In genomic region chr13:24443763-24444347, GRCm38 (mm10) we compare ENCODE assay signal across 13 mouse cellular contexts.
A peak's percentile ranks its signal among the peaks of the same experiment; 100 is the strongest.
DNase-seq lines count a peak whose midpoint lies in the region; ATAC-seq and TF ChIP-seq lines count a peak whose summit lies in the region.
"Had no signal": no experiment of that assay in that cellular context is flagged by ENCODE, and none has a peak within 500 bp of the region (broad histone marks: within the 10 kb centered on the region; RNA-seq: fewer than 3 reads in every experiment).

No protein-coding gene starts in this region.

- DNase-seq in liver, adult 2 months (ENCODE audit: extremely low read depth, low read depth, low spot score) = peak; percentile 42
- no peak for DNase-seq in liver
- DNase-seq in liver, embryonic 14.5 days (ENCODE audit: low read depth in 3 of 3, low spot score in 3 of 3) = no peak
- DNase-seq in cerebellum, postnatal 4 days (ENCODE audit: low spot score in 2 of 2) = no peak
- no peak for DNase-seq in right cerebral cortex, postnatal 25 days
- no peak for DNase-seq in thymus, adult 18-20 months
- DNase-seq: cerebellum, adult 9-10 months; right cerebral cortex, postnatal 14 days had no signal

- no peak for TF ChIP-seq EP300 in liver, embryonic 14.5 days (IDR thresholded peaks at IDR 0.05; ENCODE audit: low read depth)

- TF ChIP-seq POLR2A in liver, adult 2 months (IDR thresholded peaks at IDR 0.05; ENCODE audit: extremely low read depth, insufficient read depth, low read length) = no peak
- no peak for TF ChIP-seq POLR2A in bone marrow, adult 2 months (IDR thresholded peaks at IDR 0.05; ENCODE audit: borderline replicate concordance, control insufficient read depth, low read depth, low read length)
- no peak for TF ChIP-seq POLR2A in small intestine, adult 2 months (IDR thresholded peaks at IDR 0.05; ENCODE audit: low read depth, low read length)

- no peak for TF ChIP-seq CTCF in liver, adult 2 months (IDR thresholded peaks at IDR 0.05; ENCODE audit: low read depth, low read length)
- TF ChIP-seq CTCF in bone marrow, adult 2 months (IDR thresholded peaks at IDR 0.05; ENCODE audit: control insufficient read depth, insufficient read depth, low read length) = no peak
- no peak for TF ChIP-seq CTCF in liver, embryonic 14.5 days (IDR thresholded peaks at IDR 0.05; ENCODE audit: low read depth)
- no peak for TF ChIP-seq CTCF in small intestine, adult 2 months (IDR thresholded peaks at IDR 0.05; ENCODE audit: extremely low read depth, insufficient read length, insufficient replicate concordance, low read depth, low read length)

- H3K9ac ChIP-seq in liver, adult 2 months (ENCODE audit: low read depth, low read length) = peak overlapping the region; percentile 8; the same call in 1 of the 2 replicates
- H3K9ac ChIP-seq in liver, embryonic 14.5 days (replicated peaks) = peak overlapping the region; percentile 2; the same call in 1 of the 2 replicates
- H3K9ac ChIP-seq: heart, embryonic 12.5 days; hindbrain, embryonic 13.5 days had no signal

- no peaks in the 10 kb centered on the region for H3K9me3 ChIP-seq in liver, embryonic 14.5 days (ENCODE audit: control insufficient read depth, low read length)
- H3K9me3 ChIP-seq: heart, embryonic 12.5 days; hindbrain, embryonic 13.5 days; midbrain, embryonic 10.5 days had no signal

- no peak overlapping the region for H3K4me3 ChIP-seq in liver, adult 2 months (ENCODE audit: insufficient read depth, low read depth, low read length)
- no peak overlapping the region for H3K4me3 ChIP-seq in bone marrow, adult 2 months (replicated peaks; ENCODE audit: control insufficient read depth, low read depth, low read length)
- no peak overlapping the region for H3K4me3 ChIP-seq in liver, embryonic 14.5 days (ENCODE audit: insufficient read depth in 1 of 2, low read depth in 2 of 2, low read length in 2 of 2)
- no peak overlapping the region for H3K4me3 ChIP-seq in small intestine, adult 2 months (ENCODE audit: low read depth, low read length)
- H3K4me3 ChIP-seq: heart, embryonic 12.5 days; hindbrain, embryonic 13.5 days; midbrain, embryonic 10.5 days had no signal

- WGBS in liver, adult 2 months = 46% methylated on average over 4 of the region's 4 CpGs
- WGBS in bone marrow, adult 2 months = 34% methylated on average over 4 of the region's 4 CpGs
- WGBS in liver, embryonic 14.5 days (ENCODE audit: insufficient replicate concordance) = 43% methylated on average over 4 of the region's 4 CpGs
- WGBS in small intestine, adult 2 months = 38% methylated on average over 4 of the region's 4 CpGs

- no peaks in the 10 kb centered on the region for H3K27me3 ChIP-seq in liver, adult 2 months (ENCODE audit: control insufficient read depth, insufficient read depth, low read length)
- no peaks in the 10 kb centered on the region for H3K27me3 ChIP-seq in liver, embryonic 14.5 days (ENCODE audit: control insufficient read depth, insufficient read depth, low read length)
- H3K27me3 ChIP-seq in small intestine, adult 2 months (ENCODE audit: control insufficient read depth, insufficient read depth, low read length) = no peaks in the 10 kb centered on the region
- H3K27me3 ChIP-seq: heart, embryonic 12.5 days; hindbrain, embryonic 13.5 days had no signal

- H3K27ac ChIP-seq in liver, adult 2 months (replicated peaks; ENCODE audit: insufficient read depth, low read depth, low read length) = peak overlapping the region; percentile 86
- H3K27ac ChIP-seq in bone marrow, adult 2 months (ENCODE audit: control insufficient read depth, insufficient read depth, low read depth, low read length, poor library complexity) = peak overlapping the region; percentile 30
- H3K27ac ChIP-seq in liver, embryonic 14.5 days = peak overlapping the region; percentile 32; the same call in 1 of the 2 replicates
- H3K27ac ChIP-seq in small intestine, adult 2 months (ENCODE audit: insufficient read depth, low read depth, low read length) = peak overlapping the region; percentile 64
- H3K27ac ChIP-seq: hindbrain, embryonic 13.5 days; midbrain, embryonic 10.5 days had no signal

- peaks cover 30% of the 10 kb centered on the region for H3K4me1 ChIP-seq in liver, adult 2 months (ENCODE audit: control insufficient read depth, insufficient read depth, low read length)
- peaks cover 12% of the 10 kb centered on the region for H3K4me1 ChIP-seq in bone marrow, adult 2 months (ENCODE audit: control insufficient read depth, insufficient read depth, low read length)
- peaks cover 12 to 14% of the 10 kb centered on the region in 2 experiments for H3K4me1 ChIP-seq in liver, embryonic 14.5 days (replicated peaks; ENCODE audit: control insufficient read depth in 2 of 2, insufficient read depth in 2 of 2, low read length in 1 of 2)
- H3K4me1 ChIP-seq in small intestine, adult 2 months (ENCODE audit: control insufficient read depth, insufficient read depth, insufficient read length, low read length) = peaks cover 7% of the 10 kb centered on the region; the same call in 1 of the 2 replicates
- H3K4me1 ChIP-seq: hindbrain, embryonic 13.5 days; midbrain, embryonic 10.5 days had no signal

- H3K79me2 ChIP-seq in liver, adult 2 months (ENCODE audit: control insufficient read depth, insufficient read depth, low read length) = no peaks in the 10 kb centered on the region

- peak overlapping the region; percentile 37 for H3K4me2 ChIP-seq in liver, embryonic 14.5 days (ENCODE audit: low read depth)
- H3K4me2 ChIP-seq: heart, embryonic 12.5 days; hindbrain, embryonic 13.5 days had no signal

- ATAC-seq in liver, embryonic 14.5 days (ENCODE audit: insufficient read depth) = no peak

- H3K36me3 ChIP-seq in liver, adult 2 months (ENCODE audit: control insufficient read depth, insufficient read depth, low read length) = peaks cover 25% of the 10 kb centered on the region
- H3K36me3 ChIP-seq in liver, embryonic 14.5 days (replicated peaks; ENCODE audit: control insufficient read depth, insufficient read depth, low read depth) = no peaks in the 10 kb centered on the region
- H3K36me3 ChIP-seq in small intestine, adult 2 months (ENCODE audit: control insufficient read depth, insufficient read depth, low read length) = no peaks in the 10 kb centered on the region
- H3K36me3 ChIP-seq: heart, embryonic 12.5 days; hindbrain, embryonic 13.5 days; midbrain, embryonic 10.5 days had no signal

Comparison
In these comparisons a context has a peak if more than half of its experiments do, and no peak if none do; other contexts are left out.
1. H3K27ac ChIP-seq: peak in every context shown above with its lines; median percentile 86 in liver, adult 2 months; 64 in small intestine, adult 2 months; 32 in liver, embryonic 14.5 days; 30 in bone marrow, adult 2 months.